Mouse (Mus musculus) heart, adult 2 months (tissue): ENCODE measurements at regions not wholly inside any gene's neighbourhood (a gene's known extent, or its start where the extent isn't known, plus 50 kb on each side); places are given as distances from the start of the nearest gene placed in this dataset.

Experiments
- DNase-seq, 2 experiments: peaks; one replicate each; pipeline ENCODE4 v3.0.0; 2021
- H3K27ac ChIP-seq: fragments of 200-600 bp; 2 replicates; pipeline ENCODE4 v1.8.1; 2022
- H3K27me3 ChIP-seq: fragments of 200-500 bp; 2 replicates; pipeline ENCODE4 v1.6.1; 2012; ENCODE audit warnings: mild to moderate bottlenecking, low read length, inconsistent platforms, mixed read lengths; ENCODE audit not compliant: control insufficient read depth, insufficient read depth
- H3K36me3 ChIP-seq: fragments of 200-500 bp; 2 replicates; pipeline ENCODE4 v1.6.1; 2012; ENCODE audit warnings: low read length, inconsistent platforms; ENCODE audit not compliant: control insufficient read depth, insufficient read depth
- H3K4me1 ChIP-seq: fragments of 200-500 bp; 2 replicates; pipeline ENCODE4 v1.6.1; 2011; ENCODE audit warnings: low read length; ENCODE audit not compliant: control insufficient read depth, insufficient read depth
- H3K4me3 ChIP-seq: fragments of 200-600 bp; 2 replicates; pipeline ENCODE4 v1.8.1; 2022
- H3K79me2 ChIP-seq: fragments of 200-500 bp; replicated peaks from 2 replicates; pipeline ENCODE4 v1.6.1; 2012; ENCODE audit warnings: mild to moderate bottlenecking, inconsistent platforms, low read length, moderate library complexity, mixed read lengths; ENCODE audit not compliant: control insufficient read depth, insufficient read depth
- H3K9ac ChIP-seq: fragments of 200-500 bp; 2 replicates; pipeline ENCODE4 v1.6.1; 2012; ENCODE audit warnings: low read depth, mild to moderate bottlenecking, control low read depth, inconsistent platforms, low read length, mixed read lengths
- CTCF ChIP-seq: fragments of 200-600 bp; IDR thresholded peaks from 2 replicates; pipeline ENCODE4 v1.8.1; 2022; ENCODE audit warnings: antibody characterized with exemption, mild to moderate bottlenecking, moderate library complexity
- EP300 ChIP-seq: fragments of 200-500 bp; IDR thresholded peaks from 2 replicates; pipeline ENCODE4 v1.6.1; 2011; ENCODE audit warnings: low read depth, low read length, control low read depth; ENCODE audit not compliant: insufficient read depth
- POLR2A ChIP-seq: fragments of 200-500 bp; IDR thresholded peaks from 2 replicates; pipeline ENCODE4 v1.6.1; 2011; ENCODE audit warnings: mild to moderate bottlenecking, low read depth, low read length, control low read depth; ENCODE audit not compliant: insufficient read depth
- WGBS: fragments of 180-500 bp; shearing (Covaris S2); methylation state at CpG from one replicate; pipeline ENCODE4 v1.1.7; 2018; 5-methylcytosine and 5-hydroxymethylcytosine counted together
- intact Hi-C: fragments of 180-260 bp; cut with DNase I; formaldehyde crosslinking; loops from one replicate; pipeline ENCODE4 v1.15.1; 2025

GRCm38 (mm10) chr5:119964751-119965150, 132.3 kb downstream of the Tbx5 start:
- Histone ChIP-seq H3K4me3 (no peak overlapping the region), H3K4me1 (no peaks in the 10 kb centered on the region), H3K36me3 (no peaks in the 10 kb centered on the region), H3K79me2 (no peaks in the 10 kb centered on the region), H3K27ac (no peak overlapping the region), H3K27me3 (no peaks in the 10 kb centered on the region), H3K9ac (no peak overlapping the region)
- intact Hi-C loops: no loop called here
- no peak for TF ChIP-seq CTCF
- WGBS: 25% methylated on average over 3 of the region's 3 CpGs
- no peak for DNase-seq

- H3K79me2 ChIP-seq: no peaks in the 10 kb centered on the region
- no peak for TF ChIP-seq CTCF
- no peak for TF ChIP-seq POLR2A
- no peak for DNase-seq
- H3K9ac ChIP-seq: no peak overlapping the region
- WGBS: 91% methylated on average over 16 of the region's 16 CpGs
- H3K4me1 ChIP-seq: no peaks in the 10 kb centered on the region
- H3K27ac ChIP-seq: no peak overlapping the region
- H3K27me3 ChIP-seq: no peaks in the 10 kb centered on the region
- H3K4me3 ChIP-seq: no peak overlapping the region
- H3K36me3 ChIP-seq: no peaks in the 10 kb centered on the region
- intact Hi-C loops: no loop called here
These were observed 138.8 kb downstream of the Tbx5 start for GRCm38 (mm10) chr5:119971286-119971685.

- Histone ChIP-seq H3K27me3 (no peaks in the 10 kb centered on the region; the same call in 1 of the 2 replicates), H3K27ac (no peak overlapping the region), H3K4me3 (no peak overlapping the region), H3K9ac (no peak overlapping the region), H3K4me1 (no peaks in the 10 kb centered on the region), H3K79me2 (no peaks in the 10 kb centered on the region), H3K36me3 (no peaks in the 10 kb centered on the region)
- peak; percentile 32 to 37 for DNase-seq
- TF ChIP-seq CTCF: no peak
- 29% methylated on average over 24 of the region's 24 CpGs for WGBS
- intact Hi-C loops: no loop called here
These were observed 140.5 kb downstream of the Tbx5 start for GRCm38 (mm10) chr5:119972802-119973437.

DNA sequence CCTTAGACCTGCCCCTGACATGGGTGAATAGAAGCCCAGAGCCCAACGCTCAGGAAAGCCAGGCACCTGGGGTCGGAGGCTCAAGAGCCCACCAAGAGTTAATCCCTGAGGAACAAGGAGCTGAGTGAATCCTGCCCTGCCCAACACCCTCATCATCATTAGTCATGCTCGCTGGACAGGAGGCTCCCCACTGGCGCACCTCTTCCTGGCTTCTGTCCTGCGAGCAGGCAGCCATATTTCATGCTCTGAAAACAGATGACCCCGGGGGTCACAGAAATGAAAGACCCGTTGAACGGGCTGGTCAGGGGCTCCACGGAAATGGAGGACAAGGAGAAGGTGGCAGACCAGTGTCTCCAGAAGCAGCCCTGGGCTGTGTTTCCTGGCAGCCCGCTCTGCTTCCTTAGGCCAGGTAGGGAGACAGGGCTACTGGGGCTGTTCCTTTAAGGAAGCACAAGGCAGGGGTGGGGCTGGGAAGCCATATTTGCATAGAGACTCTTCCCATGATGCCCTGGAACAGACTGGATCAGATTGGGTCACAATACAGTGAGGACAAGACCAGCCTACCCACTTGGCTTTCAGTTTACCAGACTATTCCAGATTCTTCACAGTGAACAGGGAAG, 138.1 kb upstream of the Rbm19 start:
- WGBS: 54% methylated on average over 10 of the region's 10 CpGs
- Histone ChIP-seq H3K4me1 (no peaks in the 10 kb centered on the region), H3K79me2 (no peaks in the 10 kb centered on the region), H3K27ac (no peak overlapping the region), H3K36me3 (no peaks in the 10 kb centered on the region), H3K9ac (no peak overlapping the region), H3K4me3 (no peak overlapping the region), H3K27me3 (no peaks in the 10 kb centered on the region; the same call in 1 of the 2 replicates)
- TF ChIP-seq EP300: no peak
- no peak for TF ChIP-seq CTCF
- TF ChIP-seq POLR2A: no peak
- intact Hi-C loops: no loop called here
- DNase-seq: no peak

GRCm38 (mm10) chr5:119981111-119981807, 135.0 kb upstream of the Rbm19 start:
- Histone ChIP-seq H3K27me3 (no peaks in the 10 kb centered on the region; the same call in 1 of the 2 replicates), H3K4me3 (no peak overlapping the region), H3K79me2 (no peaks in the 10 kb centered on the region), H3K36me3 (no peaks in the 10 kb centered on the region), H3K9ac (no peak overlapping the region), H3K4me1 (no peaks in the 10 kb centered on the region), H3K27ac (no peak overlapping the region)
- WGBS: 59% methylated on average over 18 of the region's 18 CpGs
- intact Hi-C loops: no loop called here
- DNase-seq: no peak
- TF ChIP-seq POLR2A: no peak
- no peak for TF ChIP-seq EP300
- TF ChIP-seq CTCF: no peak

GRCm38 (mm10) chr5:119984206-119984605, 132.1 kb upstream of the Rbm19 start:
- no peak overlapping the region for H3K9ac ChIP-seq
- H3K27ac ChIP-seq: no peak overlapping the region
- no peak for TF ChIP-seq EP300
- no peak for TF ChIP-seq CTCF
- TF ChIP-seq POLR2A: no peak
- intact Hi-C loops: no loop called here
- no peaks in the 10 kb centered on the region for H3K36me3 ChIP-seq
- no peak for DNase-seq
- H3K79me2 ChIP-seq: no peaks in the 10 kb centered on the region
- no peak overlapping the region for H3K4me3 ChIP-seq
- no peaks in the 10 kb centered on the region for H3K4me1 ChIP-seq
- H3K27me3 ChIP-seq: no peaks in the 10 kb centered on the region
- WGBS: 75% methylated on average over 7 of the region's 7 CpGs
